Mouse (Mus musculus) adrenal gland, postnatal 4 days (tissue): ENCODE results near the gene Osbpl10. TPM values are rescaled to one million over a fixed set of nuclear protein-coding genes. Genes with fewer than 3 reads are reported as not detected.
"Not testable (repeated sequence)": the region's sequence is repeated elsewhere in the genome, so short reads cannot be mapped to it uniquely, and the experiment has no call there.

Source experiments
- DNase-seq, 2 experiments: peaks; one replicate each; pipeline ENCODE4 v3.0.0; 2021 to 2022; ENCODE audit warnings: low spot score in 2 of 2, mixed read lengths in 2 of 2
- long read RNA-seq, 2 experiments: library from polyadenylated mRNA; stranded (forward); transcript quantifications; one replicate each; pipeline ENCODE4 v2.0.0; 2021
- total RNA-seq, 2 experiments: library from RNA; stranded (reverse); gene quantifications; 2 replicates each; pipeline ENCODE4 v1.2.3; 2021

Gene Osbpl10
- 10 to 100 TPM; 14.9 to 15.5 TPM for total RNA-seq
- long read RNA-seq, experiment 1, partial matches to known transcripts = 3 of 5 reads
- long read RNA-seq, experiment 1, other reads (novel, unspliced or antisense) = 0 of 5 reads
- long read RNA-seq, experiment 2, transcript Osbpl10-207 (12 exons, 2,477 nt) = major isoform, 8 of 23 reads
- long read RNA-seq, experiment 2, partial matches to known transcripts = 7 of 23 reads
- long read RNA-seq, experiment 2, other reads (novel, unspliced or antisense) = 8 of 23 reads

DNA sequence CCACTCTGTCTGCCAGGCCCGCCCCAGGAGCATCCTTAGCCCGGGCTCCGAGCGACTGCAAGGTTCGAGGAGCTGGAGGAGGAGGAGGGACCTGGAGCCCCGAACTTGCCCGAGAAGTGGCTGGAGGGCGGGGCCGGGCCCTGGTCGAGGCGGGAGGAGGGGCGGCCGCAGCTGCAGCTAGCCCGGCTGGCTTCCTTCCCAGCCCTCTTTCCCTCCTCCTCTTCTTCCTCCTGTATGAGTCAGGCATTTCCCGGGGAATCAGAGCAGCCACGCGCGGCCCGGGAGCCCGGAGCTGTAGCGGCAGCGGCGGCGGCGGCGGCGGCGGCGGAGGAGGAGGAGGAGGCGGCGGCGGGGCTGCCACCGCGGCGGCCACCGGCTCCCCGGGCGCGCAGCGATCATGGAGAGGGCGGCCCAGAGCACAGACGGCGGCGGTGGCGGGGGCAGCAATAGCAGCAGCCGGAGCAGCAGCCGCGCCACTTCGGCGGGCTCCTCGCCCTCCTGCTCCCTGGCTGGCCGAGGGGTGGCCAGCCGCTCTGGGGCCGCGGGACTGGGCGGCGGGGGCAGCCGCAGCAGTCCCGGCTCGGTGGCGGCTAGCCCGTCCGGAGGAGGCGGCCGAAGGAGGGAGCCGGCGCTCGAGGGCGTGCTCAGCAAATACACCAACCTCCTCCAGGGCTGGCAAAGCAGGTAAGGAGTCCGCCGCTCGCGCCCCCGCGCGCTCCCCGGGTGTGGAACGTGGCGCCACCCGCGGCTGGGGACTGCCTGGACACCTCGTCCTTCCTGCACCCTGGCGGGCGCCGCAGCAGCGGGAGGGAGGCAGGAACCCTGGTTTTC is at the start of gene Osbpl10:
Gene Osbpl10 (plus strand): TSS at position 289 of the 831 bp plus-strand sequence.
- DNase-seq = peak; percentile 40 to 48

GRCm38 (mm10) chr9:114930464-114931090 is 47.8 kb upstream of the Osbpl10 start:
- no peak for DNase-seq

DNA sequence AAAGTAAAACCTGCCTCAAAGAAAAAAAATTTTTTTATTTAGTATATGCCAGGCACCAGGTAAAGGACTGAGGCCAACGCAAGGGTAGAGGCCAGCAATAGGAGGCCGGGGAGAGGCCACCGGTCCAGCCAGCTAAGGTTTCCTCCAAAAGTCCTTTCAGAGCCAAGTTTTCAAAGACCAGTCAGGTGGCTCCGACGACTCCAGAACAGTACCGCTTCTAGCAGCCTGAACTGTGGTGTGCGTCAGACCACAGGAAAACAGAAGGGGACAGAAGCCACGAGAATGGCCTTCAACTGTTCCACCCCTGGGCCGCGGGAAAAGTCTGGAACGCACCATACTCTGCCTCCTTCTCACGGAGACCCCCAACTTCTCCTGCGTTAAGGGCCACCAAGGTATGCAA is 45.8 kb upstream of the Osbpl10 start:
- peak in 1 of 2 experiments; percentile 4 for DNase-seq

GRCm38 (mm10) chr9:114933037-114933722 is 45.2 kb upstream of the Osbpl10 start:
- no peak for DNase-seq

GRCm38 (mm10) chr9:114933723-114934171 is 44.6 kb upstream of the Osbpl10 start, which contains the start of gene Gpd1l:
TSS of gene Gpd1l (minus strand) at chr9:114933987.
- DNase-seq = peak; percentile 95 to 97

DNA sequence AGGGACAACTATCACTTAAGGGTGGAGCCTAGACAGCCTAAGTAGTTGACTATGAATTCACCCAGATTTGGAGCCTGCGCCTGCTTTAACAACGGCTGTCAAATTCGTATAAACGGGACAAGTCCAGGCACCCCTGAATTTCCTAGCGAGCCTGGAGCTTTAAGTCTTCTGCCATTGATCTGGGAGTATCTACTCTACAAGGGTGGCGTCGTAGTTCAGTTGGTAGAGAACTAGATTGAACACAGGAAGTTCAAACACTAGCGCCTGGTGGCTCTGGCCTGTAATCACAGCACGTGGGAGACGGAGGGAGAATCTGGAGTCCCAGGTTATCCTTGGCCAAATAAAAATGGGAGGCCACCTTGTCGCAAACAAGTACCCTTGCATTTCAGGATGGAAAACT is 44.1 kb upstream of the Osbpl10 start:
- DNase-seq = no peak

DNA sequence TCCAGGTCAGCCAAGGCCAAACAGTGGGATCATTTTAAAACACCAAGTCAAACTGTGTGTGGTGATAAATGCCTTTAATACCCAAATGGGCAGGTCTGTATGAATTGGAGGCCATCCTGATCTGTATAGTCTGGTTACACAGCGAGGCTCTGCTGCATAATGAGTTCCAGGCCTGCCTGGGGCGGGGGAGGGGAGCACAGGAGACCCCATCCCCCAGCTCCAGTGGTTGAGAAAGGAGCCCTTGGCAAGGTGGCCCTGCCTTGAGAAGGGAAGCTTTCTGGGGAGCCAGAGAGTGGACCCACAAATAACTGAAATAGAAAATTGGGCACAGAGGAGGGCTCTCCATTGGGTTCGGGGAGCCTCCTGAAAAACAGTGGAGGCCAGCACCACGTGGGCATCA is 43.0 kb upstream of the Osbpl10 start:
- no peak for DNase-seq

DNA sequence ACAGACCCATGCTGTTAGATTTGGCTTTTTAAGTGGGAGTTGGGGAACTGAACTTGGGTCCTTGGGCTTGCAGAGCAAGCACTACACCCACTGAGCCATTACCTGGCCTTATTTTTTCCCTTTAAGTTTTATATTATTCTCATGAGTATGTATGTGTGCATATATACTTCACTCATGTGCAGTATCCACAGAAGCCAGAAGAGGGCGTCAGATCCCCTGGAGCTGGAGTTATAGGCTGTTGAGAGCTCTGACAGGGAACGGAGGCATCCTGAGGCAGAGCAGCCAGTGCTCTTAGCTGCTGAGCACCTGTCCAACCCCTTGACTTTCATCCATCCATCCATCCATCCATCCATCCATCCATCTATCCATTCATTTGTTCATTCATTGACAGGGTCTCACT is 41.7 kb upstream of the Osbpl10 start:
- DNase-seq = no peak

DNA sequence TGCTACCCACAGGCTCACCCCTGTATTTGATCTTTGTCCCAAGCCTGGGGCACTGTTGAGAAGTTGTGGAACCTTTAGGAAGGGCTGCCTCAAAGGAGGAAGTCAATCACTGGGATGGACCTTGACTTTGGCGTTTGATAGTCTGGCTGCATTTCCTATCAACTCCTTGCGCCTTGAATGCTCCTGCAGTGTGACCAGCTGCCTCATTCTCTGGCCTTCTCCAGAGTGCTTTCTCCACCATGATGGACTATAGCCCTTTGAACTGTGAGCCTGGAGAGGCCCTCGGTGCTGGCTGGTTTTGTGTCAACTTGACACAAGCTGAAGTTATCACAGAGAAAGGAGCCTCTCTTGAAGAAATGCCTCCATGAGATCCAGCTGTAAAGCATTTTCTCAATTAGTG is 33.7 kb upstream of the Osbpl10 start:
- no peak for DNase-seq

- DNase-seq = no peak
Observed at GRCm38 (mm10) chr9:114945576-114945975, 32.8 kb upstream of the Osbpl10 start.

DNA sequence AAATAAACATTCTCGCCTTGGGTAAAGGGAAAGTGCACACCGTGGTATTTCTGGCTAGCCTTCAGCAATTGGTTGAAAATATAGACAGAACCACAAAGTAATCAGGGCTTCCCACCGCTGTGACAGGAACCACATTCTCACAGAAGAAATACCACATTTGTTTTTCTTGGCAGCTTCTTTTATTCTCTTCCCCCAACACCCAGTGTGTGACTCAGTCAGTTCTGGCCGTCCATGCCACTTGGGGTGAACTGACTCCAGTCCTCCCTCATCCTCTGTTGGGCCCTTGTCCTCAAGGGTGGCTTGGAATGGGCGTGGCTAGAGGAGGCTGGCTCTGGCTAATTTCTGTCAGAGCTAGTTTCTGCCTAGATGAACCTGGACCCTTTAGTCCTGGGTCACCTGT is 30.0 kb upstream of the Osbpl10 start:
- DNase-seq = no peak

- no peak for DNase-seq
Observed at GRCm38 (mm10) chr9:114952866-114953265, 25.5 kb upstream of the Osbpl10 start.

DNA sequence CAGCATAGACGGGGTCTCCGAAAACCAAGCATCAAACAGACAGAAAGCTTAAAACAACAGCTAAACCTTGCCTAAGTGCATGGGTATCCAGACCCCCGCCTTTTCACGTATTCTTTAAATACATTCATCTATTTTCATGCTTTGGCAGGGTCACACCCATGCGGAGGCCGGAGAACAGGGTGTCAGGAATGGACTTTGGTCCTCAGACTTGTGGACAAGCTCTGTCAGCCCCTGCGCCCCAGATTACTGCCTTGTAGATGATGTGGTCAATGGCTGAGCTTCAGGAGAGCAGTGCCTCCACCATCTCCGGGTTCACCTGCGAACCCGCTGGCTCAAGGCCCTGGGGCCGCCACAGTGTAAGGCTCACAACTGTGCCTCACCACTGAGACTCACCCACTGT is 23.0 kb upstream of the Osbpl10 start:
- no peak for DNase-seq

- DNase-seq = no peak
Observed at GRCm38 (mm10) chr9:114956945-114957344, 21.4 kb upstream of the Osbpl10 start.

DNA sequence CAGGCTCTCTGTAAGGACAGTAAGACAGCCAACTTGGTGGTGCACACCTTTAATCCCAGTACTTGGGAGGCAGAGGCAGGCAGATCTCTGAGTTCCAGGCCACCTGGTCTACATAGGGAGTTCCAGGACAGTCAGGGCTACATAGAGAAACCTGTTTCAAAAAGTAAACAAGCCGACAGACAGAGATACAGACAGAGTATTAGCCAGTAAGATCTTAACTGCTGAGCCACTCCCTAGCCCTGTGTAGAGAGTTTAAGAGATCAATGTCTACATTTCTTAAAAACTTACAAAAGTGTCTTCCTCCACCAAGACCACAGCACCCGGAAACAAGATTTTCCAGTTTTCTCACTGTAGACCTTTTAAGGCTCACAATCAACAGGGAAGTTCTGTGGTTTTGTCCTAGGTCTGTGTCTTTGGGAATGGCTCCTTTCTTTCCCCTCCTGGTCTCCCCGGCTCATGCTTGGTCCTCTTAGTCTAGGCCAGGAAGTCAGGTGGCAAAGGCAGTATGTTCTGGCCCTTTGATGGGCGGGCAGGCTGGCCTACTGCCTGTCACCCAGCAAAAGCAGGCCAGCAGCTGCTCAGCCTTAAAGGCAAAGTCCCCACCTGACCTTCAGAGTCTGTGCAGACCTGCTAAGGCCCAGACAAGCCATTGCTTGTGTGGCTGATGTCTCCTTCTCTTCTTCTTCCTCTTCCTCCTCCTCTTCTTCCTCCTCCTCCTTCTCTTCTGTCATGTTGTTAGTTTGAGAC is 18.2 kb upstream of the Osbpl10 start:
- no peak for DNase-seq

DNA sequence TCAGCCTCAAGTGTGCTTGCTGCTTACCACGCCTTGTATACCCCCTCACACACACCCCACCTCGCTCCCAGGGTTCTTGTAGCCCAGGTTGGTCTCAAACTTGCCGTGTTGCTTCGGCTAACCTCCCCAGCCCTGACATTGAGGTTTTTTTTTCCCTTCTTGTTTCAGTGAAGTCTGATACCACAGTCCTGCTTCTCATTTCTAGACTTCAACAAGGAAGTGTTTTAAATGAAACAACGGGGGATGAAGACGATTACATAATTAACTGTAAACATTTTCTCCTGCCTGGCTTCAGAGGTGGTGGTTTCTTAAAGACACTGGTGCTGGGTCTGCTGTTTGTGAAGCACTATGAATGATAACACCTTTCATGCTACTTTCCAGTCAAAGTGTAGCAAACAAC is 17.5 kb upstream of the Osbpl10 start:
- DNase-seq = no peak

GRCm38 (mm10) chr9:114964093-114964492 is 14.3 kb upstream of the Osbpl10 start:
- DNase-seq = no peak

DNA sequence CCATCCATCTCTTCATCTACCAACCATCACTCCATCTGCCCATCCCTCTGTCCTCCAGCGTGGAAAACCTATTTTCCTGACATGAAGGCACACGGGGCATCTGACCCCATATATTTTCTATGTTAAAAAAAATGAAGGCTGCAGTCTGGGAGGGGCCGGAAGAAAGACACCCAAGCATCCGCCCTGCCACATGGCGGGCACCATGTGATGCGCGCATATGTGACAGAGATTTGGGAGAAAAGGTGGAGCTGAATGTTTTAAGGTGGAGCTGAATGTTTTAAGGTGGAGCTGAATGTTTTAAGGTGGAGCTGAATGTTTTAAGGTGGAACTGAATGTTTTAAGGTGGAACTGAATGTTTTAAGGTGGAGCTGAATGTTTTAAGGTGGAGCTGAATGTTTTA is 12.1 kb upstream of the Osbpl10 start:
- not testable (repeated sequence) for DNase-seq

DNA sequence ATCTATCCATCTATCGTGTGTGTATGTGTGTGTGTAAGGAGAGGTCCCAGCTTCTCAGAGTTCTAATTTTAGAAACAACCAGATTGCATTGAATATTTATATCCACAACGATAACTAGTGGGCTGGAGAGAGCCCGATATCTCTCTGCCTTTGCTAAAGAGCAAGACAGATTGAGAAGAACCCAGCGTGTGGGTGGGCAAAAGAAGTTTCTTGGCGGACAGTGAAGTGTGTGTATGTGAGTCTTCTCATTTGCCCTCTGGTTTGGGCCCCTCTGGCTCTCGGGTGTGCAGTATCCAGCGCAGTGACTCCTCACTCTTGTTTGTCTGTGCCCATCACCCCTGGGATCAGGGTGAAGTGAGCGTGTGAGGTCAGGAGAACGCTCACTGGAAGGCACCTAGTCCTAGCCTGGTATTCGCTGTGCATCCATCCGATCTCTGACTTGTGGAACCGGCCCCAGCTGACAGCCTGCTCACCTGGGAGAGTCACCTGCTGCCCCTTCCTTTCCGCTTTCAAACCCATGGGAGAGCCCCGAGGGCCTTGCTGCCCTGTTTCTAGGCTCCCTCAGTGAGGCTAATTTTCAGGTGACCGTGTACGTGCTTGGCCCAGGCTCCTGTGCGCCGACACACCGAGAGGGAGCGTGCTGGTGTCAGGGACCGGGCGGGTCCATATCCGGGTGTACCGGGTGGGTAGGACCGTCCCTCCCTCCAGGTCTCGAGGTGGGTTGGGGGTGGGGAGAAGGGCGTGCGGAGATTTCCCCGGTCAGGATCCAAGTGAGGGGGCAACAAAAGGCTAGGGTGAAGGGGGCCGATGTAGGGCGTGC is 698 bp upstream of the Osbpl10 start:
- no peak for DNase-seq

DNA sequence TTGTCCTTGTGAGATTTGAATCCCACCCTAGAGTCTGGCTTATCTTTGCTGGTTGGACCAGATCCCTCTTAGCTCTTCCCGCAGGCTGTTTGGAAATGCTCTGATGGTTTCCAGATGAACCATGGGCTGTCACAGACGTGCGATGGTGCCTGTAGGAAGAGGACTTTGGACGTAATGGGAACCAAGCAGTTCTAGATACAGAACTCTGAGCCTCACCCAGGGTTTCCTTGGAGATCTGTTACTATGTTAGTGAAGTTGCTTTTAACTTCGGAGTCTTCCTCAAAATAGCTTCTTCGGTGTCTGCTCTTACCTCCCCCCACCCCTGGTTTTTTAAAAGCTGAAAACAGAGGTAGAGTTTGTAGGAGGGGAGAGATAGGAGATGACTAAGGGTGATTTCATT is 1.6 kb downstream of the Osbpl10 start:
- no peak for DNase-seq
